Mouse (Mus musculus) C2C12 (cell line): ENCODE data around the gene Lingo3. TPM values are rescaled to one million over a fixed set of nuclear protein-coding genes. Genes with fewer than 3 reads are reported as not detected.

Experiments
- H3K27me3 ChIP-seq: one replicate; pipeline ENCODE4 v1.6.1; 2011; ENCODE audit not compliant: control insufficient read depth, insufficient read depth, insufficient read length
- H3K36me3 ChIP-seq: one replicate; pipeline ENCODE4 v1.6.1; 2011; ENCODE audit not compliant: control insufficient read depth, insufficient read depth
- H3K4me3 ChIP-seq: one replicate; pipeline ENCODE4 v1.5.1; 2011; ENCODE audit warnings: mild to moderate bottlenecking, control low read depth; ENCODE audit not compliant: poor library complexity, insufficient read depth, severe bottlenecking
- H3K79me2 ChIP-seq: one replicate; pipeline ENCODE4 v1.6.1; 2011; ENCODE audit not compliant: control insufficient read depth, insufficient read depth
- H3K79me3 ChIP-seq: one replicate; pipeline ENCODE4 v1.6.1; 2011; ENCODE audit warnings: low read depth, control low read depth
- H3ac ChIP-seq: one replicate; pipeline ENCODE3; 2011; ENCODE audit warnings: low read depth; ENCODE audit not compliant: control insufficient read depth, insufficient read length
- CEBPB ChIP-seq: IDR thresholded peaks from one replicate; pipeline ENCODE4 v1.6.1; 2011; ENCODE audit warnings: low read depth, mild to moderate bottlenecking, control low read depth, moderate library complexity
- CTCF ChIP-seq: IDR thresholded peaks from one replicate; pipeline ENCODE4 v1.5.1; 2011; ENCODE audit not compliant: control insufficient read depth, insufficient read depth, insufficient read length
- FOSL1 ChIP-seq: IDR thresholded peaks from one replicate; pipeline ENCODE4 v1.8.0; 2011; ENCODE audit warnings: mild to moderate bottlenecking, low read length; ENCODE audit not compliant: poor library complexity, insufficient read depth, severe bottlenecking
- MAX ChIP-seq: IDR thresholded peaks from one replicate; pipeline ENCODE4 v1.6.1; 2011; ENCODE audit warnings: mild to moderate bottlenecking, control low read depth
- MYOD1 ChIP-seq: IDR thresholded peaks from one replicate; pipeline ENCODE4 v1.6.1; 2011; ENCODE audit warnings: low read depth; ENCODE audit not compliant: control insufficient read depth, insufficient read length
- MYOG ChIP-seq: IDR thresholded peaks from one replicate; pipeline ENCODE4 v1.6.1; 2011; ENCODE audit not compliant: control insufficient read depth, insufficient read length; ENCODE audit errors: extremely low read depth
- USF1 ChIP-seq: IDR thresholded peaks from one replicate; pipeline ENCODE4 v1.6.1; 2011; ENCODE audit warnings: low read depth, mild to moderate bottlenecking, control low read depth, moderate library complexity
- polyA plus RNA-seq: library from polyadenylated mRNA; unstranded; fragments of >200 nt; fragmentation: generic; extraction: Trizol; gene quantifications from one replicate; pipeline ENCODE4 v1.2.1, GENCODE M21; 2012; ENCODE audit warnings: missing spikeins

The Lingo3 gene
- polyA plus RNA-seq, 1 experiment, result 0.05 TPM

DNA sequence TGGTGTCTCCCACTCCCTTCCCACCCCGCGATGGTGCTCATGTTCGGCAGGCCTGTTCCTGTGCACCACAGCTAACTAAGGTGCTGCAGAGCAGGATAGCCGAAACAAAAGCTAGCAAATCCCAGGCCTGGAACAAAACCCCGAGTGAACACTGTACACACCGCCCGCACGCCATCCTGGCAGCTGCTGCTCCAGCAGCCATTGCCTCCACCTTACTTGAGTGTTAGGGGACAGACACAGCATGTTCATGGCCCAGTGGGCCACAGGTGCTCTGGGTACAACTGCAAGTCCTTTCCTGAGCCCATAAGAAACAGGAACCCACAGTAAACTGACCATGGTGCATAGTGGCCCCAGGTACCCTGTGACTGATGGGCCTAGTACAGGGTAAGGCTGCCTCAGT is 49.1 kb downstream of the Lingo3 start:
- H3K36me3 ChIP-seq, result peaks cover 65% of the 10 kb centered on the region
- H3K4me3 ChIP-seq, result no peak overlapping the region
- no peaks in the 10 kb centered on the region for H3K27me3 ChIP-seq
- peaks cover 29% of the 10 kb centered on the region for H3K79me3 ChIP-seq
- H3K79me2 ChIP-seq, result peaks cover 47% of the 10 kb centered on the region
- no peak overlapping the region for H3ac ChIP-seq
- TF ChIP-seq MYOG, result no peak
- TF ChIP-seq CEBPB, result no peak
- TF ChIP-seq MAX, result no peak
- no peak for TF ChIP-seq MYOD1

DNA sequence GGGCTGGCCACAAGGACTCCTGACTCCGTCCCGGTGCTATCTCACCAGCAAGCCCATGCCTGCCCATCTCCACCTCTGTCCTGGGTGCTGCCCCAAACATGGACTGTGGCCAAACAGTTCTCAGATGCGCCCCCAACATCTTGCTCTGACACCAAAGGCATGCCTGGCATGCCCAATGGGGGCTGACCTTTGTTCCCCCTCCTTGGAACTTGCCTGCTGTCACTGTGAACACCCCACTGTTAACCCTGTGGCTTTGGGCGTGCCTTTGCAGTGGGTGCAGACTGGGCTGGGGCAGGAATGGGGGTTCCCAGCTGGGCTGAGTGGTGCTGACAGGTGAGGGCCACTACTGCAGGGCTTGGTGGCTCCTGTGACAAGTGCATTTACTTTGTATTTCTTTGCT is 50.0 kb downstream of the Lingo3 start:
- Histone ChIP-seq H3K79me3 (peaks cover 20% of the 10 kb centered on the region), H3K4me3 (no peak overlapping the region), H3ac (no peak overlapping the region), H3K36me3 (peaks cover 66% of the 10 kb centered on the region), H3K79me2 (peaks cover 38% of the 10 kb centered on the region), H3K27me3 (no peaks in the 10 kb centered on the region)
- no peak for TF ChIP-seq MYOG
- TF ChIP-seq MYOD1, result peak; percentile 3
- TF ChIP-seq CTCF, result no peak
- no peak for TF ChIP-seq MAX
- no peak for TF ChIP-seq FOSL1
- TF ChIP-seq USF1, result no peak
- TF ChIP-seq CEBPB, result no peak

GRCm38 (mm10) chr10:80793033-80793784 is 50.6 kb downstream of the Lingo3 start:
- Histone ChIP-seq H3K27me3 (no peaks in the 10 kb centered on the region), H3K79me3 (peaks cover 17% of the 10 kb centered on the region), H3K79me2 (peaks cover 32% of the 10 kb centered on the region), H3K36me3 (peaks cover 70% of the 10 kb centered on the region), H3K4me3 (no peak overlapping the region), H3ac (no peak overlapping the region)
- TF ChIP-seq MYOG, result no peak
- TF ChIP-seq MAX, result no peak
- TF ChIP-seq USF1, result no peak
- TF ChIP-seq MYOD1, result no peak
- TF ChIP-seq CTCF, result no peak
- TF ChIP-seq CEBPB, result no peak
- TF ChIP-seq FOSL1, result no peak

DNA sequence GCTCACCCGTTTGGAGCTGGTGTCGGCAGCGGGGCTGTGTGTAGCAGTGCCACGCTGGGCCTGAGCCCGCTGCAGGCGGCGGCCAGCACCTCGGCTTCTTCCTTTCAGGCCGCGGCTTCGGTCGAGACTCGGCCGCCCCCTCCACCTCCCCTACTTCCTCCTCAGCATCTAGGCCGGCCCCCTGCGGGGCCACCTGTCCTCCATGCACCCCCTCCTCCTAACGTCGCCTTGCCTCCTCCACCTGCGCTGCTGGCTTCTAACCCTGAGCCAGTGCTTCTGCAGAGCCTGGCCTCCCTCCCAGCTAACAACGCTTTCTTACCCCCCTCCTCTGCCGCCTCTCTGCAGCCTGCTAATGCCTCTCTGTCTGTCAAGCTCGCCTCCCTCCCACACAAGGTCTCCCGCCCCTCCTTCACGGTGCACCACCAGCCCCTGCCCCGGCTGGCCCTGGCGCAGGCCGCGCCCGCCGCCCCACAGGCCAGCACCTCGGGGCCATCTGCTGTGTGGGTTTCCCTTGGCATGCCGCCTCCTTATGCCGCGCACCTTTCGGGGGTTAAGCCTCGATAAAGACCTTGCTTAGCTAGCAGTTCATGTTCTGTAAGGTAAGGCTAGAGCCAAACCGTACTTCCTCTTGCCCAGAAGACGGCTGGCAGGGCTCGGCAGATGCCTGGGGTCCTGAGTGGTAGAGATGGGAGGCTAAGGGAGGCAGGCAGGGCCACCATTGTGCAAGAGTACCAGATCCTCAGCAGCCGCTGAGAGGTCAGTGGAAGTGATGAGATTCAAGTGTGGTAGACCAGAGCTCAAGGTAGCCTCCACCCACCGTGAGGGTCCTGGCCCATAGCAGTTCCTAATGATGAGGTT is 51.4 kb downstream of the Lingo3 start:
- H3K79me2 ChIP-seq, result peaks cover 24% of the 10 kb centered on the region
- no peak overlapping the region for H3K4me3 ChIP-seq
- no peaks in the 10 kb centered on the region for H3K27me3 ChIP-seq
- H3ac ChIP-seq, result no peak overlapping the region
- TF ChIP-seq FOSL1, result no peak
- TF ChIP-seq MYOD1, result no peak
- no peak for TF ChIP-seq MAX
- no peak for TF ChIP-seq CEBPB
- no peak for TF ChIP-seq USF1
- no peak for TF ChIP-seq MYOG
- TF ChIP-seq CTCF, result no peak
- peaks cover 78% of the 10 kb centered on the region for H3K36me3 ChIP-seq
- peaks cover 14% of the 10 kb centered on the region for H3K79me3 ChIP-seq

DNA sequence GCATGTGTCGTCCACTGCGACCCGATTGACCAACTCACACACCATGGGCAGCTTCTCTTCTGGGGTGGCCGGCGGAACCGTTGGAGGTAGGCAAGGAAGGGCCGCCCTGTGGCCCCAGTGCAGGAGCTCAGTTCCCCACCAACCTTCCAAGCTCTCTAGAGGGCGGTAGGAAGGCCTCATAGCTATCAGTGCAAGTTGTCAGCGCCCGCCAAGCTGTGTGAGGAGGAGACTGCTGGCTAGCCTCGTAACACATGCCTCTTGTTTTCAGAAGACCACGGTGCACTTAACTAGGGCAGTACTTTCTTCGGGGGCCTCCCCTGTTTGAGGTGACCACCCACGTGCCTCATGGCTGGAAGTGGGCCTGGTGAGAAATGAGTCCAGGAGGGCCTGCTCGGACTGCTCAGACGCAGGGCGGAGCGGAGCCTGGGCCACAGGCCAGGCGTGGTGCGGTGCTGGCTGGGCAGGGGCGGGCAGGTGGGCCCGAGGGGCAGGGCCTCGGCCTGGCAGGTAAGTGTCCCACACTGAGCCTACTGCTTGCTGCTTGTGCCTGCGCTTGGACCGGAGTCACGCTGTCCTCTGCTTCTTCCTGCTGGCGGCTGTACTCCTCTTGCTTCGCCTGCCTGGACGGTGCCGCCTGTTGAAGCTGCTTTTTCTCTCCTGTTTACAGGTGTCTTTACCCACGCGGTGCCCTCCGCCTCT is 52.2 kb downstream of the Lingo3 start:
- Histone ChIP-seq H3ac (no peak overlapping the region), H3K4me3 (no peak overlapping the region), H3K27me3 (no peaks in the 10 kb centered on the region), H3K79me3 (peaks cover 6% of the 10 kb centered on the region), H3K79me2 (peaks cover 16% of the 10 kb centered on the region), H3K36me3 (peaks cover 82% of the 10 kb centered on the region)
- TF ChIP-seq CTCF (no peak), MYOG (no peak), MAX (no peak), MYOD1 (no peak), FOSL1 (no peak), CEBPB (no peak), USF1 (no peak)
